Mouse (Mus musculus): ENCODE results near the gene Fhl3. TPM values are rescaled to one million over a fixed set of nuclear protein-coding genes. Genes with fewer than 3 reads are reported as not detected.
A peak's percentile ranks its signal among the peaks of the same experiment; 100 is the strongest.
"Not testable (repeated sequence)": the region's sequence is repeated elsewhere in the genome, so short reads cannot be mapped to it uniquely, and the experiment has no call there.

The Fhl3 gene
- polyA plus RNA-seq, 1 experiment from 2014 or later = 2.7 TPM

- Histone ChIP-seq H3K4me1 (ENCODE audit: insufficient read depth) (peaks cover 58% of the 10 kb centered on the region), H3K9me3 (ENCODE audit: low read length) (no peaks in the 10 kb centered on the region), H3K9ac (replicated peaks) (no peak overlapping the region), H3K27ac (ENCODE audit: low read depth) (peak overlapping the region; percentile 70), H3K4me2 (ENCODE audit: low read depth, low read length) (peak overlapping the region; percentile 49; the same call in 1 of the 2 replicates), H3K36me3 (replicated peaks; ENCODE audit: insufficient read depth, low read length) (0 out of 2 replicates have a peak, but pooled peaks cover 4% of the 10 kb centered on the region), H3K27me3 (ENCODE audit: insufficient read depth, low read length) (0 out of 2 replicates have a peak, but pooled peaks cover under 1% of the 10 kb centered on the region), H3K4me3 (ENCODE audit: low read depth, low read length) (no peak overlapping the region)
- no peak for DNase-seq
- ATAC-seq = no peak
- 73% methylated on average over 23 of the region's 23 CpGs for WGBS (ENCODE audit: insufficient replicate concordance)
- no peak for TF ChIP-seq EP300 (IDR thresholded peaks at IDR 0.05; ENCODE audit: low read depth)
- no peak for TF ChIP-seq CTCF (IDR thresholded peaks at IDR 0.05; ENCODE audit: low read depth)
Measured at GRCm38 (mm10) chr4:124705661-124706269, 5.3 kb downstream of the Fhl3 start.

GRCm38 (mm10) chr4:124707381-124708199, 7.1 kb downstream of the Fhl3 start:
- not testable (repeated sequence) for ATAC-seq; H3K9me3 ChIP-seq (ENCODE audit: low read length); H3K27me3 ChIP-seq (ENCODE audit: insufficient read depth, low read length); H3K4me2 ChIP-seq (ENCODE audit: low read depth, low read length); H3K9ac ChIP-seq (replicated peaks); DNase-seq; H3K36me3 ChIP-seq (replicated peaks; ENCODE audit: insufficient read depth, low read length); H3K4me3 ChIP-seq (ENCODE audit: low read depth, low read length)
- 0 out of 2 replicates have a peak overlapping the region, but pooled peaks have one; percentile 93 for H3K27ac ChIP-seq (ENCODE audit: low read depth)
- WGBS (ENCODE audit: insufficient replicate concordance) = 84% methylated on average over 24 of the region's 25 CpGs
- H3K4me1 ChIP-seq (ENCODE audit: insufficient read depth) = peaks cover 50% of the 10 kb centered on the region

- H3K4me1 ChIP-seq (ENCODE audit: insufficient read depth) = peaks cover 49% of the 10 kb centered on the region
- not testable (repeated sequence) for H3K4me3 ChIP-seq (ENCODE audit: low read depth, low read length); ATAC-seq
Measured at GRCm38 (mm10) chr4:124708200-124708517, 7.7 kb downstream of the Fhl3 start.

GRCm38 (mm10) chr4:124708518-124709477, 8.3 kb downstream of the Fhl3 start:
- peak overlapping the region; percentile 93 for H3K27ac ChIP-seq (ENCODE audit: low read depth)
- H3K9me3 ChIP-seq (ENCODE audit: low read length) = no peaks in the 10 kb centered on the region
- H3K9ac ChIP-seq (replicated peaks) = peak overlapping the region; percentile 66
- peak; percentile 89 for DNase-seq
- H3K4me3 ChIP-seq (ENCODE audit: low read depth, low read length) = peak overlapping the region; percentile 51
- no peaks in the 10 kb centered on the region for H3K27me3 ChIP-seq (ENCODE audit: insufficient read depth, low read length)
- WGBS (ENCODE audit: insufficient replicate concordance) = 2% methylated on average over 41 of the region's 41 CpGs
- 0 out of 2 replicates have a peak, but pooled peaks cover 4% of the 10 kb centered on the region for H3K36me3 ChIP-seq (replicated peaks; ENCODE audit: insufficient read depth, low read length)
- TF ChIP-seq CTCF (IDR thresholded peaks at IDR 0.05; ENCODE audit: low read depth) (peak; percentile 35), EP300 (IDR thresholded peaks at IDR 0.05; ENCODE audit: low read depth) (peak; percentile 54; the same call in 1 of the 2 replicates)
- H3K4me2 ChIP-seq (ENCODE audit: low read depth, low read length) = peak overlapping the region; percentile 91
- ATAC-seq = peak; percentile 80
- H3K4me1 ChIP-seq (ENCODE audit: insufficient read depth) = peaks cover 43% of the 10 kb centered on the region

More at GRCm38 (mm10) chr4:124708200-124708517, 7.7 kb downstream of the Fhl3 start:
- WGBS (ENCODE audit: insufficient replicate concordance) = 0% methylated on average over 1 of the region's 1 CpGs
- not testable (repeated sequence) for H3K27me3 ChIP-seq (ENCODE audit: insufficient read depth, low read length); H3K36me3 ChIP-seq (replicated peaks; ENCODE audit: insufficient read depth, low read length); H3K9me3 ChIP-seq (ENCODE audit: low read length); DNase-seq
- Histone ChIP-seq H3K4me2 (ENCODE audit: low read depth, low read length) (peak overlapping the region; percentile 91), H3K9ac (replicated peaks) (0 out of 2 replicates have a peak overlapping the region, but pooled peaks have one; percentile 66), H3K27ac (ENCODE audit: low read depth) (peak overlapping the region; percentile 93)

GRCm38 (mm10) chr4:124709961-124710446, 9.5 kb downstream of the Fhl3 start:
- Histone ChIP-seq H3K27me3 (ENCODE audit: insufficient read depth, low read length) (no peaks in the 10 kb centered on the region), H3K9ac (replicated peaks) (peak overlapping the region; percentile 55), H3K36me3 (replicated peaks; ENCODE audit: insufficient read depth, low read length) (0 out of 2 replicates have a peak, but pooled peaks cover 4% of the 10 kb centered on the region), H3K4me3 (ENCODE audit: low read depth, low read length) (peak overlapping the region; percentile 29), H3K4me1 (ENCODE audit: insufficient read depth) (peaks cover 33% of the 10 kb centered on the region), H3K9me3 (ENCODE audit: low read length) (no peaks in the 10 kb centered on the region), H3K4me2 (ENCODE audit: low read depth, low read length) (peak overlapping the region; percentile 91), H3K27ac (ENCODE audit: low read depth) (peak overlapping the region; percentile 93)
- 2% methylated on average over 18 of the region's 18 CpGs for WGBS (ENCODE audit: insufficient replicate concordance)
- peak; percentile 14 for ATAC-seq
- peak; percentile 61 for DNase-seq
- TF ChIP-seq CTCF (IDR thresholded peaks at IDR 0.05; ENCODE audit: low read depth) = no peak
- TF ChIP-seq EP300 (IDR thresholded peaks at IDR 0.05; ENCODE audit: low read depth) = no peak

Data from liver, postnatal 0 days (tissue).